Mouse (Mus musculus) skeletal muscle tissue, adult 2 months (tissue): Measurements from ENCODE around the gene Ppp1r14b.

Experiments used
- DNase-seq: peaks from one replicate; pipeline ENCODE4 v3.0.0-alpha.2; 2012; ENCODE audit warnings: low read depth, low spot score

Ppp1r14b gene

GRCm38 (mm10) chr19:6942764-6943163 lies 32.0 kb upstream of the Ppp1r14b start:
- no peak for DNase-seq

DNA sequence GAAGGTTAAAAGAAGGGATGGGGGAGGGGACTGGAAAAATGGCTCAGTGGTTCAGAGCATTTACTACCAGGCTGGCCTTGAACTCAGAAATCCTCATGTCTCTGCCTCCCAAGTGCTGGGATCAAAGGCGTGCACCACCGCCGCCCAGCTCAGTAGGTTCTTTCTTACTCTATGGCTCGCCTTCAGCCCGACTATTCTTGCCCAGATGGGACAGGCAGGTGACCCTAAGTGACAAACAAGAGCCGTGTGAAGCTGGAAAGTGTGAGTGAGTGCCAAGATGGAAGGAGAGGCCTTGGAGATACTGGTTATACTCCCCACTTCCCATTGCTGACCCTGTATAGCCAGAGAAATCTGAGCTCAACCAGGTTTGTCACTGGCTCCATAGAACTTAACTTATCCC lies 31.1 kb upstream of the Ppp1r14b start:
- no peak for DNase-seq

GRCm38 (mm10) chr19:6947742-6948141 lies 27.0 kb upstream of the Ppp1r14b start:
- DNase-seq = no peak

- no peak for DNase-seq
These were observed 26.6 kb upstream of the Ppp1r14b start for GRCm38 (mm10) chr19:6948186-6948585.

DNA sequence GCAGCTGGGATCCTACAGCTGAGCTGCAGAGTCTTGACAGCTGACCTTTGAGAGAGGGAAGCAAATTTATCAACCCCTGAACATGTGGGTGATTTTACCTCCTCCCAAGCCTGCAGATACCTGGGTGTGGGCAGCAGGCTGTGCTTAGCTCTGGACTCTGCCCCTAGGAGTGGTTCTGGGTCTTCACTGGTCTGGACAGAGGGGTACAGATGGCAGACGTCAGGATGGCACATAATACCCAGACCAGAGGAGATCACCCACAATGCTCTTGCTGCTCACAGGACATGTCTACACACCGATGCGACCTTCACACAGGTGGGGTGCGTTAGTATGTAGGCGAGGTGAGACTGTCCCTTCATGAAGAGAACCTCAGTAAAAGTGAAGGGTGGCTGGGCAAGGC lies 25.2 kb upstream of the Ppp1r14b start:
- no peak for DNase-seq

GRCm38 (mm10) chr19:6949951-6950350 lies 24.8 kb upstream of the Ppp1r14b start:
- DNase-seq = no peak

DNA sequence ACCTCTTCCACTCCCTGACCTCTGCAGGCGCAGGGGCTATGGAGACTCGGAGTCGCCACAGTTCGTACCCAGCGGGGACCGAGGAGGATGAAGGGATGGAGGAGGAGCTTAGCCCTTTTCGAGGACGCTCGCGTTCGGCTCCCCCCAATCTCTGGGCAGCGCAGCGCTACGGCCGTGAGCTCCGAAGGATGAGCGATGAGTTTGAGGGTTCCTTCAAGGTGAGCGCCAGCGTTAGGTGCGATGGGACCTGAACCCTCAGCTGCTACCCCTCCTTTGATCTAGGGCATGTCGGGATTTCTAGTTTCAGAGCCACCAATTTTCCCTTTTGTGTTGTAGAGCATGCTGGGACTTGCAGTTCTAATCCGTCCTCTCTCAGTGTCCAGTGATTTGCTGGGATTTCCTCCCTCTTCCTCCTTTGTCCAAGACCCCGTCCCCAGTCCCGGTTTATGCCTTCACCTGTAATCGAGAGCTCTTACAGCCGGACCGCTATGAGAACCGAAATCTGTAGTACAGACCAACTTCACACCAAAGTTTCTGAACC lies 24.1 kb upstream of the Ppp1r14b start:
- DNase-seq = peak; percentile 51

- peak; percentile 94 for DNase-seq
These were observed 23.3 kb upstream of the Ppp1r14b start for GRCm38 (mm10) chr19:6951381-6951968.

DNA sequence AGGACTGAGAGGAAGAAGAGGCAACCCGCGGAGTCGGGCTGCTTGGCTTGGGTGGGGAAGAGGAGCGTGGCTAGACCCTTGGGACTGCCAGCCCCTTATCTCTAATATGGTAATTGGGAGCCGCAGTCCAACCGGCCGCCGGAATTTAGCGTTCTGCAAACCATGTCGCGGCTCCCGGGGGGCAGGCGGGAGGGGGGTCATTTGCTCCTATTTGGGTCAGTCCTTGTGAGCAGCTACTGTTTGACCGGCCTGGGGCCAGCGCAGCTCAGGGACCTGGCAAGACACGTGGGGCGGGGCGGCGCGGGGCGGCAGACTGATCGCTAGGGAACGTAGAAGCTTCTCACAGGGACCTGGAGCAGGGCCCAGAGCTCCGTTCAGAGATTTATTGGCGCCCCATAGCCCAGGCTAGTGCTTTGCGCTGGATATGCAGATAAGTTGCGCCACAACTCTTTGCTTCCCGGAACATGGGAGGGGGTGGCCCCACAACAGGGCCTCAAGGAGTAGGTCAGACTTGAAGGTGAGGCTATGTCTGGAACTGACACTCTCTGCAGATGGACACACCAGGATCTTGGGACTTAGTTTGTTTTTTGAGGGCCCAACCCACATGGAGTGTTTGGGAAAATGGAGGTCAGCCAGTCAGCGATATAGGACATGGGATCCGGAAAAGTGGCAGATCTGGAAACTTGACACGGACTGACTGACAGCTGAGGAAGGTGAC lies 22.6 kb upstream of the Ppp1r14b start:
- peak; percentile 87 for DNase-seq

- DNase-seq = no peak
These were observed 22.1 kb upstream of the Ppp1r14b start for GRCm38 (mm10) chr19:6952712-6953037.

DNA sequence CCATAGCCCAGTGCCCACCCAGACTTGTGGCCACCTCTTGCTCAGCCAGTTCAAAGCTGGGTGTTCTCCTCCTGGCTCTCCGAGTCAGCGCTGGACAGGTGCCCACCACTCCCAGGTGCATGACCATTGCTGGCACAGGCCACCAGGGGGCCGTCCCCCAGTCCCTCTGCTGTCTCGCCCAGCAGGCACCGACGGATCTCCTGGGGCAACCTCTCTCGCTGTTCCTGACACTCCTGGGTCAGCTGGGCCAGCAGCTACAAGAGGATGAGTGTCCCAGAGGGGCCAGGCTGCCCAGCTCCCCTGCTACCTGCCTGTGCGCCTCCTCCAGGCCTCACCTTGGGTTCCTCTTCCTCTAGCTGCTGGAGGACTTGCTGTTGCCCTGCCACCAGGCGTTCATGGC lies 20.7 kb upstream of the Ppp1r14b start:
- no peak for DNase-seq

DNA sequence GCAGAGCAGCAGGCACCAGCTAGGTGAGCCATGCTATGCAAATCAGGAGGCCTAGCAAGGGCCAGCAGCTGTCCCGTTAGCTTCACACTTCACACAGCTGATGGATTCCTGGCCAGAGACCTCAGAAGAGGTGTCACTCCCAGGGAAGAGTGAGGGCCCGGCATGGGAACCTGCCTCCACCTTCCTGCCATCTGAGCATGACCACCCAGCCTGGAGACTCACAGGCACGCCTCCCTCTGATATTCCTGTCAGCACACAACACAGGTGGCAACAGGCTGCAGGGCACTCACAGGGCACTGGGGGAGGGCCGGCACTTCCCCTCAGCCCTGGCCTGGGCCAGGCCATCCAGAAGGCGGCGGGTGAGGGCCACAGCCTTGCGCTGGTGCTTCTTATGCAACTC lies 19.3 kb upstream of the Ppp1r14b start:
- DNase-seq = no peak

GRCm38 (mm10) chr19:6956461-6956860 lies 18.3 kb upstream of the Ppp1r14b start:
- no peak for DNase-seq

DNA sequence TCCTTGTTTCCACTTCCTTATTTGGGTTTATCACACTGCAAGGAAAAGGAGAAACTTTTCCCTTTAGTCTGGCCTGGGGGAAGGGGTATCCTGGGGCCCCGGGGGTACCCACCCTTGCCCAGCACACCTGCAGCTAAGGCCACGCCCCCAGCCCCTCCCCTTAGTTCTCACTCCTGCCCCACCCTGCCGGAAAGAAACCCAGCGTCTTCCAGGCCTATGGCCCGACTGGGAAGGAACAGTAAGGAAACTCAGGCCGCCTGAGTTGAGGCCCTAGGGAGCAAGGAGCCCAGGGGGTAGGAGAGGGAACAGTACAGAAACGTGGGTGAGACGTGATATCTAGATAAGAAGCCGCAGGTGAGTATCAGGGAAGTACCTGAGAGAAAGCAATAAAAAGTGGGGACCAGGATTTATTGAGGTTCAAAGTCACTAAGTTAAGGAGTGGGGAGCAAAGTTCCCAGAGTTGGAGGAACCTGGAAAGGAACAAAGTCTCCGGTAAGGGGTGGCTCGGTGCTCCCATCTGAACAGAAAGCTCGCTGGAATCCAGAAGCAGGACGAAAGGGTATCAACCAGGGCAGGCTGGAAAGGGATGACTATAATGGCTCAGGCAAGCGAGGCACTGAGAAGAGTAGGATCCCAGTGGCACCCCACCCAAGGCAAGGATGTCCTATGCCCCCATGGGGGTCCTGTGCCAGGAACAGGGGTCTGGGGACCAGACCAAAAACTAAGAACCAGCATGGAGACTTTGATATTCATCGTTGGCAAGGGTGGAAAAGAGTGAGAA lies 6.1 kb upstream of the Ppp1r14b start:
- DNase-seq = no peak

GRCm38 (mm10) chr19:6969291-6969664 lies 5.5 kb upstream of the Ppp1r14b start:
- no peak for DNase-seq

DNA sequence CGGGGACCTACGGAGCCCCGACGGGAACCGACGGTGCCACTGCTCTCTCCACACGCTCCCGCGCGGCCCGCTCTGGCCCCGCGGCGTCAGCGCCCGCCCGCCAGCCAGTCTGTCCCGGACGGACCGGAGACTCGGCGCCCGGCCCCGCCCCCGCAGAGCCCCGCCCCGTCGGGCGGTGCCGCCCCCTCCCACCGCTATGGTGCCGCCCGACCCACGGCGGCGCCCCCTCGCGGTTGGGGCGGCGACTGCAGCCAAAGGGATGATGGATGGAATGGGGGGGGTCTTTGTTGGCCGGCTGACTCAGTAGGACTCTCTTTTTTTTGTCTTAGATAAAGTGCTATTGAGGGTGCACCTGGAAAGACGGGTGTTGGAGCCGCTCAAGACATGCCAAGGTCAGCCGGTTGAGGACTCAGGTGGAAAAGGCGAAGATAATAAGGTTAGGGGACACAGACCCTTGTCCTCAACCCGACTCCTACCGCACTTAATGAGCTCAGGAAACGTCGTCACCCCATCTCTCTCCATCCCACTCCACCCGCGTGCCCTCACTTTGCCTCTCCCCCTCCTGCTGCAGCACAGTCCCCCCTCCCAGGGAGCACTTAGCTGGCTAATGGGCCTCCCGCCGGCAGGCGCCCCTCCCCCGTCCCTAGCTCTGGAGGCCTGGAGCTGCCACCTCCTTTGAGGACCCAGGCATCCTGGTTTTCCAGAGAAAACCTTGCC lies 4.9 kb upstream of the Ppp1r14b start:
- DNase-seq = no peak

DNA sequence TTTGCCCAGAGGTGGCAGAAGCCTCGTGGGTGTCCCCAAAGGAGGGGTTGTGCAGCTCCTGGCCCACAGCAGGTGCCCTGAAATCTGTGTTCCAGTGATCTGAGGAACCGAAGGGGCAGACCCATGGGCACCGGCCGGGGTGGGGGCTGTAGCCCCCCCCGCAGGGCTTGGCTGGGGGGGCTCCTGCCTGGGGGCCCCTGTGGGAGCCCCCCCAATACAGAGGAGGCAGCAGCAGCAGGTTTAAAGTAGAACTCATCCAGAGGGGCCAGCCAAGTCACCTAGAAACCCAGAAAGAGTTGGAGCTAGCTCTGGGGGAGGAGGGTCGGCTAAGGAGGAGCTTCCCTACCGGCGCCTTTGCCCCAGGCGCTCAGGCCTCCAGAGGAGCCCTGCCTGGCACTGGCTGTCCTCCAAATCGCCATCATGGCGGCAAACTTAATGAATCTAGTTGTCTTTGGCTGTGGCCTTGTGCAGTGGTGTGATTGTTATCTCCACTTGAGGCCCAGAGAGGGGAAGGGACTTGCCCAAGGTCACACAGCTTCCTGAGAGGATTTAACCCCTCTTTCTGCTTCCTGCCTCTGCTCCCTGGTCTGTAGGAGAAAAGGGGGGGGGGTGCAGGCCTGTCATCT lies 4.2 kb upstream of the Ppp1r14b start:
- no peak for DNase-seq

- no peak for DNase-seq
These were observed 3.1 kb upstream of the Ppp1r14b start for GRCm38 (mm10) chr19:6971644-6972043.

- DNase-seq = no peak
These were observed 2.4 kb upstream of the Ppp1r14b start for GRCm38 (mm10) chr19:6972247-6972917.

GRCm38 (mm10) chr19:6973581-6974190 lies 1.1 kb upstream of the Ppp1r14b start:
- no peak for DNase-seq
